Mouse (Mus musculus): ENCODE measurements at regions not wholly inside any gene's neighbourhood (a gene's known extent, or its start where the extent isn't known, plus 50 kb on each side); places are given as distances from the start of the nearest gene placed in this dataset.

- no peaks in the 10 kb centered on the region for H3K27me3 ChIP-seq (ENCODE audit: control insufficient read depth, insufficient read depth, low read length)
- WGBS: 50% methylated on average over 1 of the region's 1 CpGs
- no peaks in the 10 kb centered on the region for H3K36me3 ChIP-seq (replicated peaks; ENCODE audit: control insufficient read depth, insufficient read depth)
- no peaks in the 10 kb centered on the region for H3K9me3 ChIP-seq (ENCODE audit: control insufficient read depth, low read length)
- H3K9ac ChIP-seq: no peak overlapping the region
- no peak overlapping the region for H3K4me2 ChIP-seq (replicated peaks)
- H3K27ac ChIP-seq: no peak overlapping the region
- H3K4me3 ChIP-seq (replicated peaks; ENCODE audit: low read length): no peak overlapping the region
- H3K4me1 ChIP-seq (replicated peaks; ENCODE audit: control insufficient read depth, insufficient read depth, low read length): no peaks in the 10 kb centered on the region
- DNase-seq (ENCODE audit: low spot score) (no peak), ATAC-seq (ENCODE audit: low FRiP score) (no peak)
Observed at GRCm38 (mm10) chr1:96046556-96046955, 379.2 kb upstream of the St8sia4 start.

GRCm38 (mm10) chr1:96019443-96019842 is 352.1 kb upstream of the St8sia4 start:
- WGBS: 57% methylated on average over 1 of the region's 1 CpGs
- Histone ChIP-seq H3K4me3 (replicated peaks; ENCODE audit: low read length) (no peak overlapping the region), H3K27ac (no peak overlapping the region), H3K9me3 (ENCODE audit: control insufficient read depth, low read length) (no peaks in the 10 kb centered on the region), H3K4me2 (replicated peaks) (no peak overlapping the region), H3K9ac (no peak overlapping the region), H3K27me3 (ENCODE audit: control insufficient read depth, insufficient read depth, low read length) (no peaks in the 10 kb centered on the region), H3K36me3 (replicated peaks; ENCODE audit: control insufficient read depth, insufficient read depth) (no peaks in the 10 kb centered on the region), H3K4me1 (replicated peaks; ENCODE audit: control insufficient read depth, insufficient read depth, low read length) (no peaks in the 10 kb centered on the region)
- DNase-seq (ENCODE audit: low spot score) (no peak), ATAC-seq (ENCODE audit: low FRiP score) (no peak)

GRCm38 (mm10) chr1:96009461-96009860 is 342.1 kb upstream of the St8sia4 start:
- WGBS: 77% methylated on average over 3 of the region's 3 CpGs
- ATAC-seq (ENCODE audit: low FRiP score): no peak
- H3K4me1 ChIP-seq (replicated peaks; ENCODE audit: control insufficient read depth, insufficient read depth, low read length): no peaks in the 10 kb centered on the region

GRCm38 (mm10) chr1:96003086-96003485 is 335.7 kb upstream of the St8sia4 start:
- Histone ChIP-seq H3K9me3 (ENCODE audit: control insufficient read depth, low read length) (no peaks in the 10 kb centered on the region), H3K27ac (no peak overlapping the region), H3K27me3 (ENCODE audit: control insufficient read depth, insufficient read depth, low read length) (no peaks in the 10 kb centered on the region), H3K9ac (no peak overlapping the region), H3K4me2 (replicated peaks) (no peak overlapping the region), H3K4me3 (replicated peaks; ENCODE audit: low read length) (no peak overlapping the region), H3K4me1 (replicated peaks; ENCODE audit: control insufficient read depth, insufficient read depth, low read length) (no peaks in the 10 kb centered on the region), H3K36me3 (replicated peaks; ENCODE audit: control insufficient read depth, insufficient read depth) (no peaks in the 10 kb centered on the region)
- DNase-seq (ENCODE audit: low spot score) (no peak), ATAC-seq (ENCODE audit: low FRiP score) (no peak)
- 89% methylated on average over 3 of the region's 3 CpGs for WGBS

More at GRCm38 (mm10) chr1:96009461-96009860, 342.1 kb upstream of the St8sia4 start:
- no peak overlapping the region for H3K4me2 ChIP-seq (replicated peaks)
- no peak overlapping the region for H3K27ac ChIP-seq
- no peaks in the 10 kb centered on the region for H3K27me3 ChIP-seq (ENCODE audit: control insufficient read depth, insufficient read depth, low read length)
- no peak overlapping the region for H3K4me3 ChIP-seq (replicated peaks; ENCODE audit: low read length)
- no peak overlapping the region for H3K9ac ChIP-seq
- no peak for DNase-seq (ENCODE audit: low spot score)
- H3K9me3 ChIP-seq (ENCODE audit: control insufficient read depth, low read length): no peaks in the 10 kb centered on the region
- H3K36me3 ChIP-seq (replicated peaks; ENCODE audit: control insufficient read depth, insufficient read depth): no peaks in the 10 kb centered on the region

- Histone ChIP-seq H3K9ac (no peak overlapping the region), H3K4me1 (replicated peaks; ENCODE audit: control insufficient read depth, insufficient read depth, low read length) (no peaks in the 10 kb centered on the region), H3K4me2 (replicated peaks) (no peak overlapping the region), H3K36me3 (replicated peaks; ENCODE audit: control insufficient read depth, insufficient read depth) (no peaks in the 10 kb centered on the region), H3K27ac (no peak overlapping the region), H3K27me3 (ENCODE audit: control insufficient read depth, insufficient read depth, low read length) (no peaks in the 10 kb centered on the region), H3K4me3 (replicated peaks; ENCODE audit: low read length) (no peak overlapping the region), H3K9me3 (ENCODE audit: control insufficient read depth, low read length) (no peaks in the 10 kb centered on the region)
- 82% methylated on average over 1 of the region's 1 CpGs for WGBS
- DNase-seq (ENCODE audit: low spot score) (no peak), ATAC-seq (ENCODE audit: low FRiP score) (no peak)
Observed at GRCm38 (mm10) chr1:95962164-95962563, 294.8 kb upstream of the St8sia4 start.

All from hindbrain, embryonic 14.5 days (tissue).